Mouse (Mus musculus) C2C12 (cell line): ENCODE data around the gene Rnf157. TPM values are rescaled to one million over a fixed set of nuclear protein-coding genes. Genes with fewer than 3 reads are reported as not detected.

Experiments
- H3K27me3 ChIP-seq: one replicate; pipeline ENCODE4 v1.6.1; 2011; ENCODE audit not compliant: control insufficient read depth, insufficient read depth, insufficient read length
- H3K36me3 ChIP-seq: one replicate; pipeline ENCODE4 v1.6.1; 2011; ENCODE audit not compliant: control insufficient read depth, insufficient read depth
- H3K4me3 ChIP-seq: one replicate; pipeline ENCODE4 v1.5.1; 2011; ENCODE audit warnings: mild to moderate bottlenecking, control low read depth; ENCODE audit not compliant: poor library complexity, insufficient read depth, severe bottlenecking
- H3K79me2 ChIP-seq: one replicate; pipeline ENCODE4 v1.6.1; 2011; ENCODE audit not compliant: control insufficient read depth, insufficient read depth
- H3K79me3 ChIP-seq: one replicate; pipeline ENCODE4 v1.6.1; 2011; ENCODE audit warnings: low read depth, control low read depth
- H3ac ChIP-seq: one replicate; pipeline ENCODE3; 2011; ENCODE audit warnings: low read depth; ENCODE audit not compliant: control insufficient read depth, insufficient read length
- CEBPB ChIP-seq: IDR thresholded peaks from one replicate; pipeline ENCODE4 v1.6.1; 2011; ENCODE audit warnings: low read depth, mild to moderate bottlenecking, control low read depth, moderate library complexity
- CTCF ChIP-seq: IDR thresholded peaks from one replicate; pipeline ENCODE4 v1.5.1; 2011; ENCODE audit not compliant: control insufficient read depth, insufficient read depth, insufficient read length
- FOSL1 ChIP-seq: IDR thresholded peaks from one replicate; pipeline ENCODE4 v1.8.0; 2011; ENCODE audit warnings: mild to moderate bottlenecking, low read length; ENCODE audit not compliant: poor library complexity, insufficient read depth, severe bottlenecking
- MAX ChIP-seq: IDR thresholded peaks from one replicate; pipeline ENCODE4 v1.6.1; 2011; ENCODE audit warnings: mild to moderate bottlenecking, control low read depth
- MYOD1 ChIP-seq: IDR thresholded peaks from one replicate; pipeline ENCODE4 v1.6.1; 2011; ENCODE audit warnings: low read depth; ENCODE audit not compliant: control insufficient read depth, insufficient read length
- MYOG ChIP-seq: IDR thresholded peaks from one replicate; pipeline ENCODE4 v1.6.1; 2011; ENCODE audit not compliant: control insufficient read depth, insufficient read length; ENCODE audit errors: extremely low read depth
- USF1 ChIP-seq: IDR thresholded peaks from one replicate; pipeline ENCODE4 v1.6.1; 2011; ENCODE audit warnings: low read depth, mild to moderate bottlenecking, control low read depth, moderate library complexity
- polyA plus RNA-seq: library from polyadenylated mRNA; unstranded; fragments of >200 nt; fragmentation: generic; extraction: Trizol; gene quantifications from one replicate; pipeline ENCODE4 v1.2.1, GENCODE M21; 2012; ENCODE audit warnings: missing spikeins

The Rnf157 gene
- polyA plus RNA-seq, 1 experiment, result 13.2 TPM

GRCm38 (mm10) chr11:116432127-116432526, 19.3 kb upstream of the Rnf157 start:
- no peak overlapping the region for H3K4me3 ChIP-seq
- TF ChIP-seq FOSL1 (no peak), MYOG (no peak), MYOD1 (no peak)

GRCm38 (mm10) chr11:116431428-116432077, 18.7 kb upstream of the Rnf157 start:
- Histone ChIP-seq H3K79me3 (peaks cover 2% of the 10 kb centered on the region), H3K4me3 (no peak overlapping the region), H3K36me3 (peaks cover 5% of the 10 kb centered on the region), H3K27me3 (no peaks in the 10 kb centered on the region), H3ac (no peak overlapping the region), H3K79me2 (peaks cover 18% of the 10 kb centered on the region)
- TF ChIP-seq CEBPB, result no peak
- TF ChIP-seq CTCF, result no peak
- no peak for TF ChIP-seq MYOD1
- TF ChIP-seq USF1, result no peak
- TF ChIP-seq FOSL1, result no peak

More at GRCm38 (mm10) chr11:116432127-116432526, 19.3 kb upstream of the Rnf157 start:
- no peaks in the 10 kb centered on the region for H3K27me3 ChIP-seq
- H3ac ChIP-seq, result no peak overlapping the region
- peaks cover 9% of the 10 kb centered on the region for H3K36me3 ChIP-seq
- H3K79me3 ChIP-seq, result peaks cover 2% of the 10 kb centered on the region
- peaks cover 24% of the 10 kb centered on the region for H3K79me2 ChIP-seq

GRCm38 (mm10) chr11:116430723-116431427, 18.0 kb upstream of the Rnf157 start:
- H3K27me3 ChIP-seq, result no peaks in the 10 kb centered on the region
- peak overlapping the region; percentile 12 for H3ac ChIP-seq
- no peak overlapping the region for H3K4me3 ChIP-seq
- peaks cover 3% of the 10 kb centered on the region for H3K36me3 ChIP-seq
- peaks cover 2% of the 10 kb centered on the region for H3K79me3 ChIP-seq
- TF ChIP-seq CTCF (no peak), MYOG (no peak), MYOD1 (no peak), FOSL1 (no peak), USF1 (no peak), CEBPB (no peak), MAX (no peak)
- peaks cover 15% of the 10 kb centered on the region for H3K79me2 ChIP-seq

- H3ac ChIP-seq, result no peak overlapping the region
- H3K27me3 ChIP-seq, result no peaks in the 10 kb centered on the region
- H3K4me3 ChIP-seq, result no peak overlapping the region
- H3K36me3 ChIP-seq, result no peaks in the 10 kb centered on the region
- H3K79me2 ChIP-seq, result peaks cover 7% of the 10 kb centered on the region
- TF ChIP-seq CTCF (no peak), FOSL1 (no peak), MYOG (no peak)
- no peaks in the 10 kb centered on the region for H3K79me3 ChIP-seq
Observed at GRCm38 (mm10) chr11:116429862-116430613, 17.2 kb upstream of the Rnf157 start.

- TF ChIP-seq USF1, result no peak
- no peak for TF ChIP-seq MYOD1
- TF ChIP-seq CEBPB, result no peak
- TF ChIP-seq MAX, result no peak
- TF ChIP-seq FOSL1, result no peak
- TF ChIP-seq CTCF, result no peak
- no peak for TF ChIP-seq MYOG
- no peak overlapping the region for H3K4me3 ChIP-seq
Observed at GRCm38 (mm10) chr11:116428872-116429859, 16.3 kb upstream of the Rnf157 start.

More at GRCm38 (mm10) chr11:116428872-116429859, 16.3 kb upstream of the Rnf157 start:
- Histone ChIP-seq H3ac (no peak overlapping the region), H3K79me2 (no peaks in the 10 kb centered on the region), H3K36me3 (no peaks in the 10 kb centered on the region), H3K27me3 (no peaks in the 10 kb centered on the region), H3K79me3 (no peaks in the 10 kb centered on the region)
